Mouse (Mus musculus): ENCODE measurements around the gene Taldo1.
"Not testable (repeated sequence)": the region's sequence is repeated elsewhere in the genome, so short reads cannot be mapped to it uniquely, and the experiment has no call there.

Gene Taldo1

DNA sequence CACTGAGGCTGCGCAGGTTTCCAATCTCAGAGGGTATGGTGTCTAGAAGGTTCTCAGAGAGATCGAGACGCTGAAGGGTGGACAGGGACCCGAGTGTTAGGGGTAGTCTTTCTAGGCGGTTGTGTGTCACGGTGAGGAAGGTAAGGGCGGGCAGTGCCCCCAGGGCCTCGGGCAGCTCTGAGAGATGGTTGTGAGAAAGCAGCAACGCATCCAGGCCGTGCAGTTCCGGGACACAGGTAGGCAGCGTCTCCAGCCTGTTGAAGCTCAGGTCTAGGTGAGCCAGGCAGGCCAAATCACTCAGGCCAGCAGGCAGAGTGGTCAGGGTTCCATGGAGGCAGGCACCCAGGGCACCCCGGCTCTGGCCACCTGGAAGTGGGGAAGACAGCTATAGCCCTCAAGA is 50.2 kb downstream of the Taldo1 start:
- no peak for DNase-seq

DNA sequence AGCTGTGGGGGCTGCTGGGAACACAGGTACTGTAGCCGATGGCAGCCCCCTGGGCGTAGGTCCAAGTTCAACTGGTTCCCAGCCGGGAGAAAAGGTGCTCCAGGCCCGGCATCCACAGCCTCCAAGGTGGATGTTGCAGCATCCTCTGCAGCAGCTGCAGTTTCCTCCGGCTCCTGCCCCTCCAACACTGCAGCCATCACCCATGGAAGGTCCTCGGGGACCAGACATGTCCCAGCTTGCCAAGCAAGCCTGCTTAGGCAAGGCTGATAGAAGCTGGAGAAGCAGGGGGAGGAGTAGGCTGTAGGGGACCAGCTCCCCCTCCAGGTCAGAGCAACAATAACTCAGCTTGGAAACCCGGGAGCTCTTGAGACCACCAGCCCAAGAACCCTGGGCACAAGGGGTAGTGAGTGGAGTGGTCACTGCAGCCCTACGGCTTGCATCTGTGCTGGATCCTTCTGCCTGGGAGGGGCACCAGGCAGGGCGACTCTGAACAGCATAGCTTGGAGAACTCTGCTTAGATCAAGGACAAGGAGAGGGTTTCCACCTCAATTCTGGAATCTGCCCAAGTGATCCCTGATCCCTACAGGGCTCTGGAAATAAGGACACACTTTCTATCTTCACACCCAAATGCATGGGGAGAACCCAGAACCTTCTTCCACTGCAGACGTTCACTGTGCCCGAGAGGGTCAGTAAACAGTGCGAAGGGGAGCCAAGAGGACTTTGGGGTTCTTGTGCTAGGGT is 51.3 kb downstream of the Taldo1 start:
- DNase-seq: peak; percentile 38

DNA sequence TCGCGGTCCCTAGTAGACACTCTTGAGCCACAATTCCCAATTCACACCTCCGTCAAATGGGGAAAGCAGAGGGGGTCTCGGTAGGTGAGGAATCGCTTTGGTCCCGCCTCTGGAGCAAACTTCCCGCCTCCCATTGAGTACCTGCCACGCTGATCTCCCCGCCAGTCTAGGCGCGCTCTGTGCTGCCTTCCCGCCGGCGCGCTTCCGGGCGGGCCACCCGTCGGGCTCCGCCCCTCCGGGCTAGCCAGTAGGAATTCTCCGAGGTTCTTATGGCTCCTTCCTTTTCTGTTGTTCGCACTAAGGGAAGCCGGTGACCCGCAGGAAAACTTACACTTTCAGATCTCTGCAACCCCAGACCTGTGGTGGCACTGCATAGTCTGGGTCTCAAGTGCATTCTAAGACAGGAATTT is 51.8 kb downstream of the Taldo1 start, which contains the start of gene Pidd1:
TSS of gene Pidd1 (minus strand) at position 198 of the 410 bp plus-strand sequence.
- no peak for DNase-seq

DNA sequence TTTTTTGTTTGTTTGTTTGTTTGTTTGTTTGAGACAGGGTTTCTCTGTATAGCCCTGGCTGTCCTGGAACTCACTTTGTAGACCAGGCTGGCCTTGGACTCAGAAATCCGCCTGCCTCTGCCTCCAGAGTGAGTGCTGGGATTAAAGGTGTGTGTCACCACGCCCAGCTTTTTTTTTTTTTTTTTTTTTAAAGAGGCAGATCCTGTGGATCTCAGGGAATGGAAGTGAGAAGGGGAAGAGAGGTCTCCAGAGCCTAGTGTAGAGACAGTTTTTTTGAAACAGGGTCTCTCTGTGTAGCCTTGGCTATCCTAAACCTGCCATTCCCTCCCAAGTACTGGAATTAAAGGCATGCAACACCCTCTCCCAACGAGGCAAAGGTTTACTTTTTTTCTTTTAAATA is 54.4 kb downstream of the Taldo1 start:
- not testable (repeated sequence) for DNase-seq

DNA sequence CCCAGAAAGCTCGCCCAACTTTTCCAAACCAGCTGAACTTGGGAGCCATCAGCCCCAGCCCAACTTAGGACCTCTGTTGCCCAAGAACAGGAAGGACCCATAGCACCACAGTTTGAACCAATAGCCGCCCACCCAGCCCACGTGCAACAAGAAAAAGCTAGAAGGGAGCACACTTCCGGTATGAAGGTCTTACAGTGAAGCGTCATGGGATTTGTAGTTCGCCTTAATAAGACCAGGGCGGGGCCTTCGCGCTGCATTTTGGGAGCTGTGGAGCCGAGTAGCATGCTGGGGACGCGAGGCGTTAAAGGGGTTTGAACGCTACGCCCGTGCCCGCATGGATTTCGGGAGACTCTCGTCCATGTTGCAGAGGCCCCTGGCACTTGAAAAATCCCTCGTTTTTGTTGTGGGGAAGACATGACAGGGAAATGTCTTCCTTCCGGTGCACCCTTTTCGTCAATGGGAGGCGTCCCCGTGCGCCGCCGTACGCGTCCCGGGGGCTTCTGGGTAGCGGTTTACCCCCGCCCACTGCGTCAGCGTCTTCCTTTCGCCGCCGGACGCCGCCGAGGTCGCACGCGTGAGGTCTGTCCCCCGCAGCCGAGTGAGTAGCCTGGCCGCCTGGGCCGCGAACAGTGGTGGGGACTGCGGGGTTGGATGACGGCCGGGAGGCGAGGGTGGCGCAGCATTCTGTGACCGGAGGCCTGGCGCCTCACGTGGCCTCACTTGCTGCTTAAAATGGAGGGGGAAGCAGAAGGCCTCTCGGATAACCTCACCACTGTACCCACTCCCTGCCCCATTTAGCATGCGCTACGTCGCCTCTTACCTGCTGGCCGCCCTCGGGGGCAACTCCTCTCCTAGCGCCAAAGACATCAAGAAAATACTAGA is 55.4 kb downstream of the Taldo1 start, which contains the start of gene Rplp2:
TSS of gene Rplp2 (plus strand) at position 261 of the 882 bp plus-strand sequence.
- DNase-seq: peak; percentile 94

DNA sequence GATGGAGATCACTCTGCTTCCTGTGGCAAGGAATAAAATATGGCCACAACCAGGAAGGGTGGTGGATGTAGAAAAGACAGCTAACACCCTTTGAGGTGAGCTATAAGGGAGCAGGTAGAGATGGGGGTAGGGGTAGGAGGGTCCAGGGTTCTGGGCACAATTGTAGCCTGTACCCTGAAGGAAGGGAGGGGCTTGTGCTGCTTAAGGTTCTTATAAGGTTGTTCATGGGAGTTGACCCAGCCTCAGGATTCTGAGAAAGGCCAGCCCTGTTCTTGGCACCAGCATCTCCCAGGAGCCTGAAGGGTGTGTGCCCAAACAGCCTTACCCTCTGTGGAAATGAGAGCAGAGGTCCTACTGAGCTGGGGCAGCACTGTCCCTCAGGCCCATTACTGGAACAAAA is 59.9 kb downstream of the Taldo1 start:
- no peak for DNase-seq

Data from cerebellum, adult 8-10 months (tissue).